Mouse (Mus musculus) gastrocnemius, postnatal 4 days (tissue): ENCODE results near the gene Trp53rkb. TPM values are rescaled to one million over a fixed set of nuclear protein-coding genes. Genes with fewer than 3 reads are reported as not detected.

Experiments
- DNase-seq, 2 experiments: peaks; one replicate each; pipeline ENCODE4 v3.0.0; 2021 to 2022; ENCODE audit warnings: low spot score in 2 of 2, mixed read lengths in 2 of 2
- long read RNA-seq, 2 experiments: library from polyadenylated mRNA; stranded (forward); transcript quantifications; one replicate each; pipeline ENCODE4 v2.0.0; 2021
- total RNA-seq, 2 experiments: library from RNA; stranded (reverse); gene quantifications; 2 replicates each; pipeline ENCODE4 v1.2.3; 2021

The Trp53rkb gene
- total RNA-seq, result 1 to 10 TPM; 4.3 to 4.8 TPM
- long read RNA-seq, experiment 1, full-length matches to known transcripts, result 15 of 19 reads
- long read RNA-seq, experiment 1, partial matches to known transcripts, result 0 of 19 reads
- long read RNA-seq, experiment 1, other reads (novel, unspliced or antisense), result 4 of 19 reads
- long read RNA-seq, experiment 2, full-length matches to known transcripts, result 15 of 17 reads
- long read RNA-seq, experiment 2, partial matches to known transcripts, result 0 of 17 reads
- long read RNA-seq, experiment 2, other reads (novel, unspliced or antisense), result 2 of 17 reads

GRCm38 (mm10) chr2:166792355-166792754 lies at the start of gene Trp53rkb:
Gene Trp53rkb, plus strand, starts transcription at chr2:166792531.
- DNase-seq, result no peak

GRCm38 (mm10) chr2:166743504-166743903 lies 48.8 kb upstream of the Trp53rkb start:
- no peak for DNase-seq

DNA sequence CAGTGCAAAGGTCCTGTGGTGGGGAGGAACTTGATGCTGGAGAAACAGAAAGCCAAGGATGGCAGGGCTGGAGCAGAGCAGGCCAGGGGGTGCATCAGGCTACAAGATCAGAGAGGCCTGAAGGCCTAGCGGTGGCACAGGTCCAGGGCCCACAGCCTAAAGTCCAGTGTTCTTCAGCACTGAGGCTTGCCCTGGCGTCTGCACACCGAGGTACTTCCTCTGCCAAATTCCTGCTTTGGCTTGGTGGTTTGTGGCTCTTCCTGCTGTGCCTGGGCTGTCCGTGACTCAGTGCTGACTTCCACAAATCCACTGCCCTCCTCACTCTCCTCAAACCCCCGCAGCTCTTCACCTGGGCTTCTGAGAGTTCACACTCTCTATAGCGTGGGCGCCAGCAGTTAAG lies 47.9 kb upstream of the Trp53rkb start:
- no peak for DNase-seq

GRCm38 (mm10) chr2:166745849-166746248 lies 46.5 kb upstream of the Trp53rkb start:
- no peak for DNase-seq

GRCm38 (mm10) chr2:166746261-166746913 lies 45.9 kb upstream of the Trp53rkb start:
- peak in 1 of 2 experiments; percentile 35 for DNase-seq

DNA sequence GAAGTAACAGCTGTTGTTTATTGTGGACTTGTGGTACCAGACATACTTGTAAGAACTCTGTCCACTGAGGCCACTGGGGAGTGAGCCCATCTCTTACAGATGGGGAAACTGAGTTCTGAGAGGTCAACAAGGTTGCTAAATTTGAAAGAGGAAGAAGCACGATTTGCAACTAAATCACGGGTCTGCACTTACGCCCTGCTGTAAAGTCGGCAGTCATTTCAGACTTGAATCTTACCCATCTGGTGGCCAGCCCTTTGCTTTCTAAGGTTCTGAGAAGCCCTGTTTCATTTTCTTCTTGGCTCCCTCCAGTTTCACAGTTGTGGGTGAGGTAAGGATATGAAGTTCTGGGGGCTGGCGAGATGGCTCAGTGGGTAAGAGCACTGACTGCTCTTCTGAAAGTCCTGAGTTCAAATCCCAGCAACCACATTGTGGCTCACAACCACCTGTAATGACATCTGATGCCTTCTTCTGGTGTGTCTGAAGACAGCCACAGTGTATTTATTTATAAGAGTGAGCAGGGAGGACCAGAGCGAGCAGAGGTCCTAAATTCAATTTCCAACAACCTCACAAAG lies 41.6 kb upstream of the Trp53rkb start:
- no peak for DNase-seq

DNA sequence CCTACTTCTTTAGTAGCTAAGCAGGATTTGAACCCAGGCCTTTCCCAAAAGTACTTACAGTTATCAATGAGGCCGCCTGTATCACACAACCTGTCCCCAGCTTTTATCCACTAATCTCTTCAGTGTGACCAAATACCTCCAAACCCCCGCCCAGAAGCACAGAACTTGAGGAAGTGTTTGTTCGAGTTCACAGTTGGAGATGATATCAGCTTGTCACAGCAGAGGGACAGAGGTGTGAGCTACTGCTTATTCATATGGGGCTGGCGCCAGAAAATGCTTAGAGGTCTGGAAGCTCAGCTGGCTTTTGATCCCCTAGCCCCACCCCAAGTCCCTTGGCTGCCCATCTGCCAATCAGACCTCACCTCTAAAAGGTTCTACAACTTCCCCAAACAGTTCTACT lies 38.1 kb upstream of the Trp53rkb start:
- DNase-seq, result no peak

GRCm38 (mm10) chr2:166754760-166755159 lies 37.6 kb upstream of the Trp53rkb start:
- DNase-seq, result no peak

DNA sequence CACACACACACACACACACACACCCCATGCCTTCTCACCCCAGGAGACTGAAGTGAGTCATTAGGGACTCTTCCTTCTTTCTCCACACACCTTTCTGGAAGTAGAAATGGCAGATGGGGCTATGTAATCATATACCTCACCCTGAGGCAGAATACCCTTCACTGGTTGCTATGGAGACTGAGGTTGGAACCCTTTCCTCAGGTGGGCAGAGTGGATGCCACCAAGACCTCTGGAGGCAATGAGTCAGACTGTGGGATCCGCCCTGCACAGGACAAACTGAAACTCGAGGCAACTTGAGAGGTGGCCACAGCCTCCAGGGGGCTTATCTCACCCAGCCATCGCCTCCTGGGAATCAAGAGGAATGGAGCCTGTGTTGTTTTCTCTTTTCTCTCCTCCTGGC lies 34.4 kb upstream of the Trp53rkb start:
- no peak for DNase-seq

GRCm38 (mm10) chr2:166764051-166764450 lies 28.3 kb upstream of the Trp53rkb start:
- no peak for DNase-seq

DNA sequence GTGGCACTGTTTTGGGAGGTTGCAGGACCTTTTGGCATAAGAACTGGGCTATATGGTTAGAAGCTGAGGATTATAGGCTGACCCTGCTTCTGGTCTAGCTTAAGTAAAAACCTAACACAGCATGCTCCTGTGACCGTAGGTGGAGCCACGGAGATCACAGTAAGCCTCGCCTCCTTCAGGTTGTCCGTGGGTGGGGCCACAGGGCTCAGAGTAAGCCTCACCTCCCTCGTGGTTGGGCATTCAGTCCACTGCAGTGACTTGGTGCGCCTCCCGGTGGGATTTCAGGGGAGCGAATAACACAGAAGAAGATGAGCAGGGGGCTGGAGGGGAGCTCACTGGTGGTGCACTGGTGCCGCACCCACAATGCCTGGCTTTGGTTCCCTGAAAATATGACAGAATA lies 24.7 kb upstream of the Trp53rkb start:
- DNase-seq, result no peak

GRCm38 (mm10) chr2:166771396-166771795 lies 20.9 kb upstream of the Trp53rkb start:
- no peak for DNase-seq

- DNase-seq, result no peak
These were observed 18.7 kb upstream of the Trp53rkb start for GRCm38 (mm10) chr2:166773587-166773986.

- no peak for DNase-seq
These were observed 18.1 kb upstream of the Trp53rkb start for GRCm38 (mm10) chr2:166774275-166774674.

DNA sequence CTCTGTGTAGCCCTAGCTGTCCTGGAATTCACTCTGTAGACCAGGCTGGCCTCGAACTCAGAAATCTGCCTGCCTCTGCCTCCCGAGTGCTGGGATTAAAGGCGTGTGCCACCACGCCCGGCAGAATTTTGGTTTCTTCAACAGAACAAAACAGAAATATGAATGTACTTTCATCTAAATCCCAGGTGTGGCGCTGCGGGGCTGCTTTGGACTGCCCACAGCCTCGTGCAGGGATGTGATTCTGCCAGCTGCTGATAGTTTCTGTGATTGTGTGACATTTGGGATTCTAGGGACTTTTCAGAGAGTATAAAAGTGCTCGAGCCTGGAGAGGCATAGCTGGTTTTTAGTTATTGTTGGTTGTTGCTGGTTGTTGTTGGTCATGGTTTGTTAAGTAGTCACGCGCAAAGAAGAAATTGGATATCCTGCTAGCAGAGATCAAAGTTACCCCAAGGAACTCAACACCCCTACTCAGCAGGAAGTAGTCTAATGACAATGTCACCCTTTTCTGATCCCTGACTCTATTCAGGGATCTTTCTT lies 16.9 kb upstream of the Trp53rkb start:
- no peak for DNase-seq

GRCm38 (mm10) chr2:166776272-166776671 lies 16.1 kb upstream of the Trp53rkb start:
- no peak for DNase-seq

GRCm38 (mm10) chr2:166779956-166780355 lies 12.4 kb upstream of the Trp53rkb start:
- DNase-seq, result no peak

DNA sequence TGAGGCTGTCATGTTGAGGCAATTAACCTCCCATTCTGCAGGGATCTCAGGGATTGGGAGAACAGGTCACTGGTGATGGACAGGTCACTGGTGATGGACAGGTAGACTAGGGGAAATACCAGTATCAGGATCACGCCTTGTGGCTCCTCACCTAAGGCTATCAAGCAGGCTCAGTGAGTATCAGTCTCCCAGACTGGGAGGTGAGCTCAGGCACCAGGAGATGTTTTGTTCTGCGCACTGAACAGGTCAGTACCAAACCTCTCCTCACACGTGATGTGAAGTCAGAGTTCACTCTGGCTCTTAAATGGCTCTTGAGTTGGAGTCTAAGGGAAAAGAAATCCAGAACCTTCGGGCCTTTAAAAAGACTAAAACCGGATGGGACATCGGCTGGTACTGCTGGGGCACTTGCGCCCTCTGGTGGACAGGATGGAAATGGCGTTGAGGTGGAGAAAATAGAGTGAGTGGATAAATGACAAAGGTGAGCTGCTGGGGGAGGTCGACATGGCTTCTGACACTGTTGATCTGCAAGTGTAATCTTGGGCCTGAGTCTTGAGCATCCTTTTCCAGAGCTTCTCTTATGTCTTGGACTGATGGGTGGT lies 11.3 kb upstream of the Trp53rkb start:
- DNase-seq, result peak; percentile 51 to 63

- DNase-seq, result no peak
These were observed 8.0 kb upstream of the Trp53rkb start for GRCm38 (mm10) chr2:166784376-166784775.

- DNase-seq, result peak; percentile 52 to 81
These were observed 5.9 kb upstream of the Trp53rkb start for GRCm38 (mm10) chr2:166786353-166787004.

DNA sequence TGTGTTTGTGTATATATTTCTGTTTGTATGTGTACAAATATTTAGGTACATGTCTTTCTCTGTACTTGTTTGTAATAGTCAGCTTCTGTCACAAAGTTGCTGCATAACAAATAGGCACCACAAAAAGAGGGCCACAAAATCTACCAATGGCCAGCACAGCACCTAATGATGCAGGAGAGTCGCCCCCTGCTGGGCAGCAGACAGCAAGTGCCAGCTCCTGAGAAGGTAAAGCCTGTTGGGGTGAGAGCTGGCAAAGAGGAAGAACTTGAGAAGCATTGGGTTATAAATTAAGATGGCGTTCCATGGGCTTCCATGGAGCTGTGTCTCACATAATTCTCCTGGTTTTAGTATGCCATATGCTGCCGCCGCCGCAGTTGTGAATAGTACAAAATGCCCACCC lies 593 bp upstream of the Trp53rkb start:
- no peak for DNase-seq
